Mouse (Mus musculus) thymus, adult 2 months (tissue): ENCODE results near the gene Prdm16. TPM values are rescaled to one million over a fixed set of nuclear protein-coding genes. Genes with fewer than 3 reads are reported as not detected.

Experiments used
- DNase-seq: peaks from one replicate; pipeline ENCODE4 v3.0.0; 2021
- H3K27ac ChIP-seq: fragments of 200-500 bp; 2 replicates; pipeline ENCODE4 v1.5.1; 2012; ENCODE audit warnings: low read length, control low read depth; ENCODE audit not compliant: control insufficient read depth, insufficient read depth
- H3K27me3 ChIP-seq: fragments of 200-500 bp; 2 replicates; pipeline ENCODE4 v1.6.1; 2012; ENCODE audit warnings: mild to moderate bottlenecking, low read length, moderate library complexity, mixed read lengths; ENCODE audit not compliant: control insufficient read depth, insufficient read depth
- H3K36me3 ChIP-seq: fragments of 200-500 bp; 2 replicates; pipeline ENCODE4 v1.6.1; 2012; ENCODE audit warnings: mild to moderate bottlenecking, low read length, moderate library complexity; ENCODE audit not compliant: control insufficient read depth, insufficient read depth
- H3K4me1 ChIP-seq: fragments of 200-500 bp; replicated peaks from 2 replicates; pipeline ENCODE4 v1.6.1; 2012; ENCODE audit warnings: low read length; ENCODE audit not compliant: control insufficient read depth, insufficient read depth
- H3K4me3 ChIP-seq: fragments of 200-500 bp; 2 replicates; pipeline ENCODE4 v1.5.1; 2012; ENCODE audit warnings: mild to moderate bottlenecking, low read length, control low read depth, moderate library complexity; ENCODE audit not compliant: control insufficient read depth, insufficient read depth
- CTCF ChIP-seq: fragments of 200-500 bp; IDR thresholded peaks from 2 replicates; pipeline ENCODE4 v1.5.1; 2012; ENCODE audit warnings: mild to moderate bottlenecking, control low read depth, low read length, moderate library complexity, borderline replicate concordance; ENCODE audit not compliant: control insufficient read depth, poor library complexity, insufficient read depth; ENCODE audit errors: extremely low read depth
- POLR2A ChIP-seq: fragments of 200-500 bp; IDR thresholded peaks from 2 replicates; pipeline ENCODE4 v1.6.1; 2012; ENCODE audit warnings: mild to moderate bottlenecking, low read length, control low read depth, moderate library complexity; ENCODE audit not compliant: control insufficient read depth, poor library complexity, insufficient read depth; ENCODE audit errors: extremely low read depth
- WGBS: fragments of 180-500 bp; shearing (Covaris S2); methylation state at CpG from one replicate; pipeline ENCODE4 v1.1.7; 2018; 5-methylcytosine and 5-hydroxymethylcytosine counted together
- polyA plus RNA-seq: library from polyadenylated mRNA; depleted of rRNA; stranded (reverse); fragments of >200 nt; gene quantifications from 2 replicates; pipeline ENCODE4 v1.2.3, GENCODE M21; 2012

The Prdm16 gene
- polyA plus RNA-seq, 1 experiment: 4.5 TPM

DNA sequence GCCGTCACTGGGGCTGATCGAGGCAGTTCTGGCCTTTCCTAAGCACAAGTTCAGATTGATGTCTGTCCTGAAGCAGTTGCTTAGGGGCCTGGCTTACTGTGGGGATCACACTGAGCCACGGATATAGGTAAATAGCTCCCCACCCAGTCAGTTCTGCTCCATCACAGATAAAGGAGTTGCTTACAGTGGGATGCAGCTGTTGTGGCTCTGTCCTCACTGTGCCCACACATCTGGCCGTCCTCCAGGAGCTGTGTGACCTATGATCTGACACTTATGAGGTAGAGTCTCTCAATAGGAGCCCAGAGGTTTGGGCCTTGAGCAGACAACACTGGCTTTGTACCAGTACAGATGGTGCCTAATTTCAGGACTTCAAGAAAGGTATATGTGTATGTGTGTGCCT is 142.7 kb downstream of the Prdm16 start:
- 62% methylated on average over 4 of the region's 4 CpGs for WGBS
- no peak for TF ChIP-seq POLR2A
- TF ChIP-seq CTCF: no peak
- no peak overlapping the region for H3K27ac ChIP-seq

DNA sequence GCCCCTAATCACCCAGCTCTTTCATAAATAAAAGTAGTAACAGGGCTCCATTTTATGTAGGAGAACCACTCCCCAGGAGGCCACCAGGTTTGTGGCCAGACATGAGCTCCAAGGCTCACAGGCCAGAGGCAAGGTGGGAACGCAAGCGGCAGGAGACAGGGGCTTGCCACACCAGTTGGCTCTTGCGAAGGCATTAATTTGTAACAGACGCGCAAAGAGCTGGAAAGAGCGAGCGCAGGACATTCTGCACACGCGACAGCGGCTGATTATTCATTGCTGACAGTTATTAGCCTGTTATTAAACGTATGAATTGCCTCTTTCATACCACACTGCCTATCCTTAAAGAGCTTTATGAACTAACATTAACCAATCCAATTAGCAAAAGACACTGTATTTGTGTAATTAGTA is 144.0 kb downstream of the Prdm16 start:
- no peaks in the 10 kb centered on the region for H3K27me3 ChIP-seq
- TF ChIP-seq CTCF (no peak), POLR2A (no peak)
- H3K4me3 ChIP-seq: no peak overlapping the region
- DNase-seq: no peak
- 91% methylated on average over 11 of the region's 11 CpGs for WGBS
- H3K27ac ChIP-seq: no peak overlapping the region
- no peaks in the 10 kb centered on the region for H3K36me3 ChIP-seq
- H3K4me1 ChIP-seq: no peaks in the 10 kb centered on the region; the same call in 1 of the 2 replicates

More for the DNA sequence above, 142.7 kb downstream of the Prdm16 start:
- H3K4me1 ChIP-seq: no peaks in the 10 kb centered on the region; the same call in 1 of the 2 replicates
- no peaks in the 10 kb centered on the region for H3K27me3 ChIP-seq
- DNase-seq: no peak
- no peaks in the 10 kb centered on the region for H3K36me3 ChIP-seq
- H3K4me3 ChIP-seq: no peak overlapping the region

GRCm38 (mm10) chr4:154492268-154492667 is 144.4 kb downstream of the Prdm16 start:
- Histone ChIP-seq H3K36me3 (no peaks in the 10 kb centered on the region), H3K4me3 (no peak overlapping the region), H3K4me1 (no peaks in the 10 kb centered on the region; the same call in 1 of the 2 replicates), H3K27me3 (no peaks in the 10 kb centered on the region), H3K27ac (no peak overlapping the region)
- TF ChIP-seq POLR2A (no peak), CTCF (no peak)
- WGBS: 96% methylated on average over 7 of the region's 7 CpGs
- DNase-seq: no peak

DNA sequence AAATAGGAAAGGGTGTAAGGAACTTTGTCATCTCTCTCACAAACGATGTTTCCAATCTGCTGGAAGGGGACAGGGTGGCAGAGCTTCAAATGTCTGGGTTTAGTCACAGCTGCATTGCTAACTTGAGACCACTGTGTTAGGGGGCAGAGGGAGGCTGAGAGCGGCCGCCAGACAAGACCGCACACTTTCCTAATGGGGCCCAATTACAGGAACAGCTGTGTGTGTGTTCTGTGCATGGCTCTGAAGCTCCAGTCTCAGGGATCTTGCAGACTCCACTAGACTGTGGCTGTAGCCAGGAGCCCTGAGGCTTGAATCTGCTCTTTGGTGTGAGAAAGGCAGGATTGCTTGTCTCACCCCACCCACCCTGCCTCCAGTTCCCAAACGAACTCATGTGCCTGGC is 148.6 kb downstream of the Prdm16 start:
- no peak for DNase-seq
- TF ChIP-seq CTCF (no peak), POLR2A (no peak)
- Histone ChIP-seq H3K4me3 (no peak overlapping the region), H3K27me3 (no peaks in the 10 kb centered on the region), H3K27ac (no peak overlapping the region), H3K4me1 (no peaks in the 10 kb centered on the region), H3K36me3 (no peaks in the 10 kb centered on the region)
- WGBS: 81% methylated on average over 5 of the region's 5 CpGs

- H3K4me1 ChIP-seq: no peaks in the 10 kb centered on the region
- TF ChIP-seq CTCF (no peak), POLR2A (no peak)
- DNase-seq: no peak
- no peaks in the 10 kb centered on the region for H3K27me3 ChIP-seq
- H3K4me3 ChIP-seq: no peak overlapping the region
- H3K36me3 ChIP-seq: no peaks in the 10 kb centered on the region
- no peak overlapping the region for H3K27ac ChIP-seq
- 92% methylated on average over 14 of the region's 14 CpGs for WGBS
Observed at GRCm38 (mm10) chr4:154482695-154483094, 154.0 kb downstream of the Prdm16 start.

GRCm38 (mm10) chr4:154481771-154482637 is 154.7 kb downstream of the Prdm16 start:
- Histone ChIP-seq H3K27ac (no peak overlapping the region), H3K4me3 (no peak overlapping the region), H3K4me1 (no peaks in the 10 kb centered on the region), H3K27me3 (no peaks in the 10 kb centered on the region), H3K36me3 (no peaks in the 10 kb centered on the region)
- no peak for DNase-seq
- no peak for TF ChIP-seq POLR2A
- no peak for TF ChIP-seq CTCF
- WGBS: 87% methylated on average over 14 of the region's 14 CpGs
